Mouse (Mus musculus) limb, embryonic 13.5 days (tissue): ENCODE data around the gene Cdh4. TPM values are rescaled to one million over a fixed set of nuclear protein-coding genes. Genes with fewer than 3 reads are reported as not detected.

ENCODE experiments used
- ATAC-seq: fragments of 200-750 bp; cut with Nextera tagmentation; 2 replicates; pipeline ENCODE4 v1.8.0; 2017; ENCODE audit warnings: low read depth, moderate number of reproducible peaks, moderate TSS enrichment; ENCODE audit not compliant: low FRiP score
- H3K27ac ChIP-seq: fragments of 300-500 bp; sonication (generic); 2 replicates; pipeline ENCODE4 v1.5.1; 2015; ENCODE audit warnings: inconsistent platforms, mild to moderate bottlenecking, moderate library complexity
- H3K27me3 ChIP-seq: fragments of 300-500 bp; sonication (generic); 2 replicates; pipeline ENCODE4 v1.6.1; 2015; ENCODE audit warnings: mild to moderate bottlenecking, inconsistent platforms
- H3K36me3 ChIP-seq: fragments of 300-500 bp; sonication (generic); 2 replicates; pipeline ENCODE4 v1.6.1; 2015; ENCODE audit warnings: inconsistent platforms, mild to moderate bottlenecking, moderate library complexity
- H3K4me1 ChIP-seq: fragments of 300-500 bp; sonication (generic); 2 replicates; pipeline ENCODE4 v1.6.1; 2015; ENCODE audit warnings: inconsistent platforms
- H3K4me2 ChIP-seq: fragments of 300-500 bp; sonication (generic); replicated peaks from 2 replicates; pipeline ENCODE4 v1.6.1; 2015; ENCODE audit warnings: inconsistent platforms, mild to moderate bottlenecking, moderate library complexity
- H3K4me3 ChIP-seq: fragments of 300-500 bp; sonication (generic); 2 replicates; pipeline ENCODE4 v1.5.1; 2015; ENCODE audit warnings: moderate library complexity, mild to moderate bottlenecking, inconsistent platforms
- H3K9ac ChIP-seq: fragments of 300-500 bp; sonication (generic); 2 replicates; pipeline ENCODE4 v1.6.1; 2015; ENCODE audit warnings: mild to moderate bottlenecking, inconsistent platforms
- H3K9me3 ChIP-seq: fragments of 300-500 bp; sonication (generic); 2 replicates; pipeline ENCODE4 v1.6.1; 2016; ENCODE audit warnings: inconsistent platforms
- WGBS: fragments of 180-500 bp; shearing (Covaris S2); methylation state at CpG from one replicate; pipeline ENCODE4 v1.1.7; 2015; 5-methylcytosine and 5-hydroxymethylcytosine counted together
- polyA plus RNA-seq: library from polyadenylated mRNA; unstranded; fragments of >200 nt; fragmentation: Nextera tagmentation; extraction: Ambion mirVana; gene quantifications from 2 replicates; pipeline ENCODE4 v1.2.1, GENCODE M21; 2015

The Cdh4 gene
- polyA plus RNA-seq, 1 experiment from 2014 or later, result 12.2 TPM

- H3K4me2 ChIP-seq, result no peak overlapping the region
- no peaks in the 10 kb centered on the region for H3K9me3 ChIP-seq
- no peak overlapping the region for H3K4me3 ChIP-seq
- no peaks in the 10 kb centered on the region for H3K27me3 ChIP-seq
- H3K4me1 ChIP-seq, result peaks cover 22% of the 10 kb centered on the region
- H3K36me3 ChIP-seq, result no peaks in the 10 kb centered on the region
- no peak overlapping the region for H3K9ac ChIP-seq
- H3K27ac ChIP-seq, result no peak overlapping the region
- 88% methylated on average over 6 of the region's 6 CpGs for WGBS
- no peak for ATAC-seq
Measured at GRCm38 (mm10) chr2:179946496-179946895, 504.3 kb downstream of the Cdh4 start.

DNA sequence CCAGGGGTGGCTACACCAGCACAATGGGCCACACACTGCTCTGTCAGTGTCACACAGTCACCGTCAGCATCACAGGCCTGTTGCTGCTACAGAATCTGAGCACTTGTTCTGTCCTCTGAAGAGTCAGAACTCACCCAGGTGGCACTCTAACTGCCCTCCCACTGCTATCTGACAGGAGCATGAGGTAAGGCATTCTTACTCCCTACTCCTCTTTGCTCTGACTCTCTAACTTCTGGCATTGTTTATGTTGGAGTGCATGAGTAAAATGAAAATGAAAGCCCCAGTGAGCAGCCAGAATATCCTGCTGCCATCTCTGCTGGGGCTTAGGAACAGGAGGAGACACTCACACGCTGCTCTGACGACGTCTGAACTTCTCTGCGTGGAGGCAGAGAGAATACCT, 505.4 kb downstream of the Cdh4 start:
- H3K9me3 ChIP-seq, result no peaks in the 10 kb centered on the region
- no peaks in the 10 kb centered on the region for H3K36me3 ChIP-seq
- H3K4me3 ChIP-seq, result no peak overlapping the region
- H3K27me3 ChIP-seq, result no peaks in the 10 kb centered on the region
- peaks cover 26% of the 10 kb centered on the region for H3K4me1 ChIP-seq
- H3K9ac ChIP-seq, result no peak overlapping the region
- no peak overlapping the region for H3K27ac ChIP-seq
- H3K4me2 ChIP-seq, result no peak overlapping the region
- WGBS, result 68% methylated on average over 5 of the region's 5 CpGs
- no peak for ATAC-seq

DNA sequence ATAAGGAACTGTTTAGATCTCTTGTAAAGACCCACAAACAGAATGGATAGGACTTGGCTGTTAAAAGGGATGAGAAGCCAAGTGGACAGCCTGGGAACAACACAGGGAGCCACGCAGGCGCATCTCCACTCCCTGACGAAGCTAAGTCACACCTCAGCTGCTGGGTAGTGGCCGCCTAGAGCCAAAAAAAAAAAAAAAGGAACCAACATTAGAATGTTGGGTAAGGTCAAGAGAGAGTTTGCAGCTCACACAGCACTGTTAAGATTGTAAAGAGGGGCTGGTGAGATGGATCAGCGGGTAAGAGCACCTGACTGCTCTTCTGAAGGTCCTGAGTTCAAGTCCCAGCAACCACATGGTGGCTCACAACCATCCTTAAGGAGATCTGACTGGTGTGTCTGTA, 506.6 kb downstream of the Cdh4 start:
- no peak overlapping the region for H3K27ac ChIP-seq
- no peaks in the 10 kb centered on the region for H3K9me3 ChIP-seq
- H3K4me1 ChIP-seq, result peaks cover 27% of the 10 kb centered on the region
- 85% methylated on average over 5 of the region's 5 CpGs for WGBS
- no peak overlapping the region for H3K4me2 ChIP-seq
- no peak overlapping the region for H3K4me3 ChIP-seq
- H3K9ac ChIP-seq, result no peak overlapping the region
- H3K27me3 ChIP-seq, result no peaks in the 10 kb centered on the region
- no peaks in the 10 kb centered on the region for H3K36me3 ChIP-seq
- no peak for ATAC-seq
